11 mouse cellular contexts compared by ENCODE assay signal in the genomic region with DNA sequence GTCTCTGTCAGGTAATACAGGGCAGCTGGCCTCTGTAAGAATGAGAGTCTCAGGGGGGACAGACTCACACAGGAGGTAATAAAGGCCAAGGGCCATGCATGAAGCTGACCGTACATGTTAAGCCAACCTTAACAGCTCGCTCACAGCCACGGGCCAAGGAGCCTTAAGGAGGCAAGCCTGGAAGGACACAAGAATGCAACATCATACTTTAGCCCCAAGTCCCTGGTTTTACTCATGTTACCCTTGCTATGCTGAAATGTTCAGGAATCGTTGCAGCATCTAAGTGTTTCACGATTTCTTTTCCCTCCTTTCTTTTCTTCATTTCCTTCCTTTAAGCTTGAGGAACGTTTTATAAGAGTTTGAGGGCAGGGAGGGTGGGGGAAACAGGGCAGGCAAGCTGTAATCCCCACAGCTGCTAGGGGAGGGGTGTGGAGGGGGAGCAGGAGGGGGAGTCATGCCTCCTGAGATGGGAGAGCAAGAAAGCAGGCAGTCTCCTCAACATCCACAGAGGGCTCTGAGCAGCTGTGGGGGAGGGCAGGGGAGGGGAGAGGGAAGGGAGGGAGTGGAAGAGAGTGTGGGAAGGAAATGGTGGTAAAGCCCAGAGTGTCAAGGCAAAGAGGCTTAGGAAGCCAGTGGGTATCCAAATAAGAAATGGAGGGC. TPM values are rescaled to one million over a fixed set of nuclear protein-coding genes. Genes with fewer than 3 reads are reported as not detected.
DNase-seq lines count a peak whose midpoint lies in the region; ATAC-seq and TF ChIP-seq lines count a peak whose summit lies in the region.
"Had no signal": no experiment of that assay in that cellular context is flagged by ENCODE, and none has a peak within 500 bp of the region (broad histone marks: within the 10 kb centered on the region; RNA-seq: fewer than 3 reads in every experiment).

No protein-coding gene starts in this region.

- 64% methylated on average over 6 of the region's 6 CpGs for whole genome bisulfite sequencing in hindbrain, embryonic 11.5 days
- WGBS in hindbrain, embryonic 13.5 days: 83% methylated on average over 6 of the region's 6 CpGs
- 64% methylated on average over 6 of the region's 6 CpGs for WGBS in embryonic facial prominence, embryonic 10.5 days
- 25% methylated on average over 6 of the region's 6 CpGs for WGBS in limb, embryonic 13.5 days
- 40% methylated on average over 6 of the region's 6 CpGs for WGBS in stomach, postnatal 0 days

- H3K4me1 ChIP-seq in hindbrain, embryonic 11.5 days (replicated peaks; ENCODE audit: control insufficient read depth, insufficient read depth, low read length): no peaks in the 10 kb centered on the region
- H3K4me1 ChIP-seq in hindbrain, embryonic 13.5 days (replicated peaks): peaks cover 22% of the 10 kb centered on the region
- H3K4me1 ChIP-seq in embryonic facial prominence, embryonic 10.5 days: peaks cover 44% of the 10 kb centered on the region
- peaks cover 36% of the 10 kb centered on the region for H3K4me1 ChIP-seq in limb, embryonic 13.5 days
- peaks cover 6% of the 10 kb centered on the region; the same call in 1 of the 2 replicates for H3K4me1 ChIP-seq in stomach, postnatal 0 days (replicated peaks; ENCODE audit: control insufficient read depth, insufficient read depth)

- H3K27ac ChIP-seq in hindbrain, embryonic 11.5 days (ENCODE audit: low read depth, low read length): no peak overlapping the region
- no peak overlapping the region for H3K27ac ChIP-seq in hindbrain, embryonic 13.5 days
- 0 out of 2 replicates have a peak overlapping the region, but pooled peaks have one; percentile 26 for H3K27ac ChIP-seq in embryonic facial prominence, embryonic 10.5 days (replicated peaks)
- H3K27ac ChIP-seq in limb, embryonic 13.5 days: peak overlapping the region; percentile 75; the same call in 1 of the 2 replicates
- peak overlapping the region; percentile 45; the same call in 1 of the 2 replicates for H3K27ac ChIP-seq in stomach, postnatal 0 days (replicated peaks)

- H3K4me3 ChIP-seq in hindbrain, embryonic 11.5 days (ENCODE audit: low read depth, low read length): no peak overlapping the region
- H3K4me3 ChIP-seq in hindbrain, embryonic 13.5 days: no peak overlapping the region
- H3K4me3 ChIP-seq in embryonic facial prominence, embryonic 10.5 days: no peak overlapping the region
- H3K4me3 ChIP-seq in limb, embryonic 13.5 days: no peak overlapping the region
- no peak overlapping the region for H3K4me3 ChIP-seq in stomach, postnatal 0 days (ENCODE audit: low read depth, low read length)

- no peak for TF ChIP-seq CTCF in stomach, postnatal 0 days (IDR thresholded peaks at IDR 0.05; ENCODE audit: low read depth)

- H3K36me3 ChIP-seq in hindbrain, embryonic 11.5 days (ENCODE audit: control insufficient read depth, insufficient read depth, low read length): no peaks in the 10 kb centered on the region
- H3K36me3 ChIP-seq in hindbrain, embryonic 13.5 days: no peaks in the 10 kb centered on the region
- no peaks in the 10 kb centered on the region for H3K36me3 ChIP-seq in embryonic facial prominence, embryonic 10.5 days (replicated peaks)
- no peaks in the 10 kb centered on the region for H3K36me3 ChIP-seq in limb, embryonic 13.5 days
- H3K36me3 ChIP-seq in stomach, postnatal 0 days (ENCODE audit: control insufficient read depth, insufficient read depth, low read length): no peaks in the 10 kb centered on the region

- H3K27me3 ChIP-seq in hindbrain, embryonic 11.5 days (ENCODE audit: control insufficient read depth, insufficient read depth, low read length): no peaks in the 10 kb centered on the region
- no peaks in the 10 kb centered on the region for H3K27me3 ChIP-seq in hindbrain, embryonic 13.5 days
- no peaks in the 10 kb centered on the region for H3K27me3 ChIP-seq in embryonic facial prominence, embryonic 10.5 days (replicated peaks; ENCODE audit: low read depth, poor library complexity, severe bottlenecking)
- H3K27me3 ChIP-seq in limb, embryonic 13.5 days: no peaks in the 10 kb centered on the region
- H3K27me3 ChIP-seq in stomach, postnatal 0 days (ENCODE audit: control insufficient read depth, insufficient read depth, low read length): no peaks in the 10 kb centered on the region

- H3K9ac ChIP-seq in hindbrain, embryonic 11.5 days (ENCODE audit: low read depth, low read length): no peak overlapping the region
- H3K9ac ChIP-seq in hindbrain, embryonic 13.5 days: no peak overlapping the region
- no peak overlapping the region for H3K9ac ChIP-seq in limb, embryonic 13.5 days
- no peak overlapping the region for H3K9ac ChIP-seq in stomach, postnatal 0 days (ENCODE audit: low read length)

- TF ChIP-seq EP300 in stomach, postnatal 0 days (optimal IDR thresholded peaks at IDR 0.05): no peak

- no peak for ATAC-seq in hindbrain, embryonic 11.5 days (ENCODE audit: low FRiP score)
- no peak for ATAC-seq in hindbrain, embryonic 13.5 days (ENCODE audit: low FRiP score)
- ATAC-seq in limb, embryonic 13.5 days (ENCODE audit: low FRiP score, low read depth): peak; percentile 69
- ATAC-seq in stomach, postnatal 0 days (ENCODE audit: low FRiP score, low TSS enrichment): no peak

- no peak overlapping the region for H3K4me2 ChIP-seq in hindbrain, embryonic 11.5 days (replicated peaks; ENCODE audit: low read depth, low read length)
- no peak overlapping the region for H3K4me2 ChIP-seq in hindbrain, embryonic 13.5 days
- H3K4me2 ChIP-seq in limb, embryonic 13.5 days (replicated peaks): no peak overlapping the region
- no peak overlapping the region for H3K4me2 ChIP-seq in stomach, postnatal 0 days (replicated peaks; ENCODE audit: low read depth)

- peak; percentile 18 for DNase-seq in hindbrain, embryonic 11.5 days (ENCODE audit: low spot score)
- peak; percentile 43 for DNase-seq in embryonic facial prominence, embryonic 10.5 days (ENCODE audit: low spot score)
- DNase-seq in stomach, postnatal 0 days (ENCODE audit: low spot score): no peak
- DNase-seq in urinary bladder, postnatal 4 days (ENCODE audit: low spot score in 2 of 2): no peak
- no peak for DNase-seq in testis, postnatal 14 days (ENCODE audit: low spot score)
- no peak for DNase-seq in layer of hippocampus, adult 8-10 months (ENCODE audit: low spot score in 2 of 2)
- DNase-seq: cerebellum, adult 9-11 months; gastrocnemius, postnatal 10 days; lung, postnatal 10 days had no signal

- no peaks in the 10 kb centered on the region for H3K9me3 ChIP-seq in hindbrain, embryonic 11.5 days (ENCODE audit: control insufficient read depth, low read length)
- no peaks in the 10 kb centered on the region for H3K9me3 ChIP-seq in hindbrain, embryonic 13.5 days
- no peaks in the 10 kb centered on the region for H3K9me3 ChIP-seq in embryonic facial prominence, embryonic 10.5 days
- H3K9me3 ChIP-seq in limb, embryonic 13.5 days: no peaks in the 10 kb centered on the region
- H3K9me3 ChIP-seq in stomach, postnatal 0 days (ENCODE audit: control insufficient read depth, low read length): no peaks in the 10 kb centered on the region

RNA-seq across cellular contexts. Expression of gene Tbc1d8, which starts 28.4 kb away (rescaled TPM):
- polyA plus RNA-seq in hindbrain, embryonic 11.5 days (2014; fragmentation: Nextera tagmentation; extraction: Ambion mirVana): 5.3 and 6.5 TPM in 2 replicates
- 8.2 and 8.5 TPM in 2 replicates for polyA plus RNA-seq in hindbrain, embryonic 13.5 days (2015; fragmentation: Nextera tagmentation; extraction: Ambion mirVana)
- 5.2 and 5.3 TPM in 2 replicates for polyA plus RNA-seq in embryonic facial prominence, embryonic 10.5 days (2016; fragmentation: Nextera tagmentation; extraction: Ambion mirVana)
- 8.8 and 10.4 TPM in 2 replicates for polyA plus RNA-seq in limb, embryonic 13.5 days (2015; fragmentation: Nextera tagmentation; extraction: Ambion mirVana)
- 5.3 and 7.3 TPM in 2 replicates for polyA plus RNA-seq in stomach, postnatal 0 days (2015; fragmentation: Nextera tagmentation; extraction: Ambion mirVana)
- total RNA-seq in layer of hippocampus, adult 8-10 months (2022): 10 to 100 TPM; 13.4 to 15.4 (median 15.0) TPM

Comparison
In these comparisons a context has a peak if more than half of its experiments do, and no peak if none do; other contexts are left out.
1. DNase-seq: peak in hindbrain, embryonic 11.5 days (single experiment) and embryonic facial prominence, embryonic 10.5 days (single experiment); none in stomach, postnatal 0 days (single experiment), urinary bladder, postnatal 4 days (0 of 2), testis, postnatal 14 days (single experiment) and layer of hippocampus, adult 8-10 months (0 of 2).
2. H3K27ac ChIP-seq: peak in embryonic facial prominence, embryonic 10.5 days (single experiment), limb, embryonic 13.5 days (single experiment) and stomach, postnatal 0 days (single experiment); none in hindbrain, embryonic 11.5 days (single experiment) and hindbrain, embryonic 13.5 days (single experiment).